Mouse (Mus musculus) neural tube, embryonic 15.5 days (tissue): ENCODE results near the gene Foxj1. TPM values are rescaled to one million over a fixed set of nuclear protein-coding genes. Genes with fewer than 3 reads are reported as not detected.

ENCODE experiments used
- ATAC-seq: fragments of 200-750 bp; cut with Nextera tagmentation; 2 replicates; pipeline ENCODE4 v1.8.0; 2017; ENCODE audit warnings: mild to moderate bottlenecking, moderate TSS enrichment, moderate library complexity; ENCODE audit not compliant: low FRiP score
- H3K27ac ChIP-seq: fragments of 300-500 bp; sonication (generic); replicated peaks from 2 replicates; pipeline ENCODE4 v1.5.1; 2015; ENCODE audit warnings: mild to moderate bottlenecking, inconsistent platforms
- H3K27me3 ChIP-seq: fragments of 300-500 bp; sonication (generic); replicated peaks from 2 replicates; pipeline ENCODE4 v1.6.1; 2015; ENCODE audit warnings: inconsistent platforms
- H3K36me3 ChIP-seq: fragments of 300-500 bp; sonication (generic); 2 replicates; pipeline ENCODE4 v1.6.1; 2015; ENCODE audit warnings: inconsistent platforms
- H3K4me1 ChIP-seq: fragments of 300-500 bp; sonication (generic); 2 replicates; pipeline ENCODE4 v1.6.1; 2015; ENCODE audit warnings: inconsistent platforms
- H3K4me2 ChIP-seq: fragments of 300-500 bp; sonication (generic); 2 replicates; pipeline ENCODE4 v1.6.1; 2015; ENCODE audit warnings: inconsistent platforms, mild to moderate bottlenecking, moderate library complexity
- H3K4me3 ChIP-seq: fragments of 300-500 bp; sonication (generic); replicated peaks from 2 replicates; pipeline ENCODE4 v1.5.1; 2015; ENCODE audit warnings: mild to moderate bottlenecking, inconsistent platforms
- H3K9ac ChIP-seq: fragments of 300-500 bp; sonication (generic); replicated peaks from 2 replicates; pipeline ENCODE4 v1.6.1; 2015; ENCODE audit warnings: mild to moderate bottlenecking, inconsistent platforms
- H3K9me3 ChIP-seq: fragments of 300-500 bp; sonication (generic); replicated peaks from 2 replicates; pipeline ENCODE4 v1.6.1; 2016; ENCODE audit warnings: inconsistent platforms
- WGBS: fragments of 180-500 bp; shearing (Covaris S2); methylation state at CpG from one replicate; pipeline ENCODE4 v1.1.7; 2015; ENCODE audit warnings: mixed read lengths; 5-methylcytosine and 5-hydroxymethylcytosine counted together
- polyA plus RNA-seq: library from polyadenylated mRNA; unstranded; fragments of >200 nt; fragmentation: Nextera tagmentation; extraction: Ambion mirVana; gene quantifications from 2 replicates; pipeline ENCODE4 v1.2.1, GENCODE M21; 2015

Gene Foxj1
- polyA plus RNA-seq, 1 experiment from 2014 or later = 12.1 TPM

GRCm38 (mm10) chr11:116294319-116294718, 40.9 kb downstream of the Foxj1 start:
- no peak for ATAC-seq
- no peak overlapping the region for H3K4me3 ChIP-seq
- no peaks in the 10 kb centered on the region for H3K9me3 ChIP-seq
- H3K27me3 ChIP-seq = no peaks in the 10 kb centered on the region
- 33% methylated on average over 5 of the region's 5 CpGs for WGBS
- no peak overlapping the region for H3K9ac ChIP-seq
- H3K36me3 ChIP-seq = peaks cover 90% of the 10 kb centered on the region
- H3K27ac ChIP-seq = no peak overlapping the region
- no peaks in the 10 kb centered on the region for H3K4me1 ChIP-seq
- no peak overlapping the region for H3K4me2 ChIP-seq

DNA sequence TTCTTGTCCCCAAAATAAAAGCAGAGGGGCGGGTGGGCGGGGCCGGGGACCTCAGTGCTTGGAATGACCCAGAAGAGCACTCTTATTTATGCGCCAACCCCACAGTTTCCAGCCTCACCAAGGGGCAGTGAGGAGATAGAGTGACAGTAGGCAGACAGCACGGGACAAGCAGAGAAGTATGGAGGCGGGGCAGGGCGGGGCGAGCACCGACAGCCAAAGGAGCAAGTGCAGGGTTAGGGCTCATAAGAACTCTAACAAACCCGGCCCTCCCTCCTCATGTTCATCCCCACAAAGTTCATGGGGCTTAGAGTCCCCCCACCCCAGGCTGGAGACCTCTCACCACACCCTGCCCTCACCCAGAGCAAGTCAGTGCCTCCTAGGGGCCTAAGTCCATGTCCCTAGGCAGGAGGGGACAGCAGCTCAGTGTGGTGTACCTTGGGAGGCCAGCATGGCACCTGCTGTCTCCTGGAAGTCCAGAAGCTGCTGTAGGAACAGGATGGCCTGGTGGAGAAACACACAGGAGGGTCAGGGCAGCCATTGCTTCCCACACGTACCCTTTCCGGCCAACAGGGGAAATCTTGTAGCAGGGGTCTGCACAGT, 41.6 kb downstream of the Foxj1 start:
- no peaks in the 10 kb centered on the region for H3K27me3 ChIP-seq
- no peaks in the 10 kb centered on the region for H3K9me3 ChIP-seq
- H3K4me2 ChIP-seq = no peak overlapping the region
- no peak for ATAC-seq
- no peak overlapping the region for H3K27ac ChIP-seq
- H3K4me3 ChIP-seq = no peak overlapping the region
- H3K36me3 ChIP-seq = peaks cover 92% of the 10 kb centered on the region
- no peaks in the 10 kb centered on the region for H3K4me1 ChIP-seq
- H3K9ac ChIP-seq = no peak overlapping the region
- WGBS = 83% methylated on average over 12 of the region's 12 CpGs

DNA sequence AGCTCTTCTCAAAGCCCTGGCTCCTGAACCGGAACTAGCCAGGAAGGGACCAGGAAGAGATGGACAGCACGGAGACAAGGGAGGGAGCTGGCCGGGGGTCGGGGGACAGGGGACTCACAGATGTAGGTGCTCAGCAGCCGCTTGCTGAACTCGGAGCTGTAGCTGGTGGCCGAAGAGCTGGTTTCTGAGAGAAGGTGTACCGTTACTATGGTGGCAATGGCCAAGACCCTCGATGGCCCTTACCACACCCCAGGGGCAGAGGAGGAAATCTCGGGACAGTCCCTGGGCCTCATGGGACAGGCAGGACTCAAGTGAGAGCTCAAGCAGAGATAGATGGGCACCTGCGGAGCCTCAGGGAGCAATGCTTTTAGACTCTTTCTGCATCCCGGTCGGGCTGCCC, 42.8 kb downstream of the Foxj1 start:
- Histone ChIP-seq H3K4me2 (no peak overlapping the region), H3K27ac (no peak overlapping the region), H3K4me1 (no peaks in the 10 kb centered on the region), H3K9ac (no peak overlapping the region), H3K27me3 (no peaks in the 10 kb centered on the region), H3K4me3 (no peak overlapping the region), H3K9me3 (no peaks in the 10 kb centered on the region), H3K36me3 (peaks cover 93% of the 10 kb centered on the region)
- ATAC-seq = no peak
- WGBS = 94% methylated on average over 13 of the region's 13 CpGs

DNA sequence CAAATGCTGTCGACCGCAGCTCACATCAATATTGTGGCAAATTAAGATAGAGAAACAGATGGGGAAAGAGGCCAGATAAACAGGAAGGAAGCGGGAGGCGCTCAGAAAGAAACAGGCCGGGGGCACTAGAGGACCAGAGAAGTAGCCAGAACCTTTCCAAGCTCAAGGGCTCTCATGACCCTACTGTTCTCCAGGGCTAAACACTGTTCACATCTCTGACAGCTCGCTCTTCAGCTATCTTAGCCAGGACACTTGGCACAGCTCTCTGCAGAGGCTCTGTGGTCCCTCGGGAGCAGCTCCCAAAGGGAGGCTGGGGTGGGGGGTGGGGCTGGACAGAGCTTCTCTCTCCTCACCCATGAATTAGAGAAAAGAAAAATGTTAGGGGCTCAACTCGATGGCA, 44.6 kb downstream of the Foxj1 start:
- WGBS = 79% methylated on average over 8 of the region's 8 CpGs
- Histone ChIP-seq H3K9me3 (no peaks in the 10 kb centered on the region), H3K4me3 (no peak overlapping the region), H3K4me2 (no peak overlapping the region), H3K4me1 (no peaks in the 10 kb centered on the region), H3K9ac (no peak overlapping the region), H3K27me3 (peaks cover 2% of the 10 kb centered on the region; the same call in 1 of the 2 replicates), H3K36me3 (peaks cover 78% of the 10 kb centered on the region), H3K27ac (no peak overlapping the region)
- no peak for ATAC-seq

- Histone ChIP-seq H3K4me3 (no peak overlapping the region), H3K36me3 (peaks cover 53% of the 10 kb centered on the region), H3K4me2 (no peak overlapping the region), H3K27ac (no peak overlapping the region), H3K9ac (no peak overlapping the region), H3K27me3 (peaks cover 34% of the 10 kb centered on the region), H3K9me3 (no peaks in the 10 kb centered on the region), H3K4me1 (peaks cover 8% of the 10 kb centered on the region)
- ATAC-seq = no peak
- WGBS = 79% methylated on average over 5 of the region's 5 CpGs
These were observed 47.8 kb downstream of the Foxj1 start for GRCm38 (mm10) chr11:116287351-116287750.

DNA sequence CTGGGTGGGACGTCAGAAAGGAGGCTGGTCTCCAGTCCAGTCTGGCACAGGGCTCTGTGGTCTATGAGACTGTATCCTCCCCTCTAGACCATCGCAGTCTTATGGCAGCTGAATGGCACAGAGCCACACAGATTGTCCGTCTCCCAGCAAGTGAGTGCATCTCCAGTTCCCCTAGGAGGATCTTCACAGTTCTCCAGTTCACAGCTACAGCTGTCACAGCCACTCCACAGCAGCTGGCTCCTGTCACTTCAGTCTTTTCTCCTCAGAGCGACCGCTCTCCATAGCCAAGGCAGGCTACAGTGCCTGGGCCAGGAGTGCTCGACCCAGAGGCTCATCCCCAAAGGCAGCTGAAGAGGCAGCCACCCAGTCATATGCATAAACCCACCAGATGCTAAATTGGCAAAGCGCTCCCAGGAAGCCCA, 49.4 kb downstream of the Foxj1 start:
- Histone ChIP-seq H3K4me3 (no peak overlapping the region), H3K27ac (0 out of 2 replicates have a peak overlapping the region, but pooled peaks have one; percentile 9), H3K9me3 (no peaks in the 10 kb centered on the region), H3K36me3 (peaks cover 37% of the 10 kb centered on the region), H3K9ac (no peak overlapping the region), H3K4me1 (peaks cover 18% of the 10 kb centered on the region), H3K4me2 (no peak overlapping the region), H3K27me3 (peaks cover 50% of the 10 kb centered on the region)
- ATAC-seq = no peak
- 69% methylated on average over 7 of the region's 7 CpGs for WGBS

DNA sequence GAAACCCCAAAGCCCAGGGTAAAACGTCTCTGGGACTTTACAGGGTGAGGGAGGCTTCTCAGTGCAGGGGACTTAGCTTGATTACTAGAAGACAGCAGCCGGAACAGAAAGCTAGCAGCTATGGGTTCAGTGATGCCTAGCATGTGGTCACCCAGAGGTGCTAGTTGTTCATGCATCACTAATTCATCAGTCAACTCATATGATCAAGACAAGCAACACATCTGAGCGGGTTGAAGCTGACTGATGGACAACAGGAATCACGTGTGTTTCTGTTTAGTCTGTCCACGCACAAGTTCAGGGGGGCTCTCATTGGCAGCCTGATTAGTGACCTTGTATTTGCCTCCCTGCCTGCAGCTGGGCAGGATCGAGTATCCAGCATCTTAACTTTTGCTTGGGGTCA, 51.2 kb downstream of the Foxj1 start:
- Histone ChIP-seq H3K27me3 (peaks cover 63% of the 10 kb centered on the region), H3K9me3 (no peaks in the 10 kb centered on the region), H3K4me2 (no peak overlapping the region), H3K4me1 (peaks cover 18% of the 10 kb centered on the region), H3K9ac (no peak overlapping the region), H3K36me3 (peaks cover 19% of the 10 kb centered on the region), H3K4me3 (no peak overlapping the region), H3K27ac (no peak overlapping the region)
- WGBS = 68% methylated on average over 6 of the region's 6 CpGs
- ATAC-seq = no peak

DNA sequence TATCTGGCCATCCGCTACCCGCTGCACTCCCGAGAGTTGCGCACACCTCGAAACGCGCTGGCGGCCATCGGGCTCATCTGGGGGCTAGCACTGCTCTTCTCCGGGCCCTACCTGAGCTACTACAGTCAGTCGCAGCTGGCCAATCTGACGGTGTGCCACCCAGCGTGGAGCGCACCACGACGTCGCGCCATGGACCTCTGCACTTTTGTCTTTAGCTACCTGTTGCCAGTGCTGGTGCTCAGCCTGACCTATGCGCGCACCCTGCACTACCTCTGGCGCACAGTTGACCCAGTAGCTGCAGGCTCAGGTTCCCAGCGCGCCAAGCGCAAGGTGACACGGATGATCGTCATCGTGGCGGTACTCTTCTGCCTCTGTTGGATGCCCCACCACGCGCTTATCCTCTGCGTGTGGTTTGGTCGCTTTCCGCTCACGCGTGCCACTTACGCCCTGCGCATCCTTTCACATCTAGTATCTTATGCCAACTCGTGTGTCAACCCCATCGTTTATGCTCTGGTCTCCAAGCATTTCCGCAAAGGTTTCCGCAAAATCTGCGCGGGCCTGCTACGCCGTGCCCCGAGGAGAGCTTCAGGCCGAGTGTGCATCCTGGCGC, 52.2 kb downstream of the Foxj1 start:
- ATAC-seq = no peak

DNA sequence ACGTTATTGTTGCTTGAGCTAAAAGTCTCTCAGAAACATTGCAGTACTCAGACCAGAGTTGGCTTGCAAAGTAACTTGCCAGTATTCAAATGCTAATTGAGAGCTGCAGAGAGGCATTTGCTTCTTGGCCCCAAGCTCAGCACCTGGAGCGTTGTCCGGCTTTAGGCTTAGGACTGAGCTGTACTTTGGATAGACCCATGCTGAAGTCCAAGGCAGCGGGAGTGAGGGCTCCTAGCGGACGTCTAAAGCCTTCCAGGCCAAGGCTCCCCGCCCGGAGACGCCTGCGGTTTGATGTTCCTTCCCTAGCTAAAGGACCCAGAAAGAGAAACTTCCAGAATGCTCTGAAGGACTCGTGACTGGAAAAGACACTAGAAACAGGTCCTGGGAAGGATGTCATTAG, 53.1 kb downstream of the Foxj1 start:
- Histone ChIP-seq H3K9ac (no peak overlapping the region), H3K4me2 (peak overlapping the region; percentile 54), H3K27ac (no peak overlapping the region), H3K4me3 (no peak overlapping the region), H3K4me1 (peaks cover 18% of the 10 kb centered on the region), H3K9me3 (no peaks in the 10 kb centered on the region), H3K27me3 (peaks cover 63% of the 10 kb centered on the region), H3K36me3 (0 out of 2 replicates have a peak, but pooled peaks cover under 1% of the 10 kb centered on the region)
- no peak for ATAC-seq
- WGBS = 2% methylated on average over 11 of the region's 11 CpGs

More for the DNA sequence above, 52.2 kb downstream of the Foxj1 start:
- Histone ChIP-seq H3K9ac (no peak overlapping the region), H3K4me2 (peak overlapping the region; percentile 16), H3K4me3 (peak overlapping the region; percentile 7; the same call in 1 of the 2 replicates), H3K36me3 (peaks cover 10% of the 10 kb centered on the region), H3K27me3 (peaks cover 63% of the 10 kb centered on the region), H3K27ac (no peak overlapping the region), H3K4me1 (peaks cover 18% of the 10 kb centered on the region), H3K9me3 (no peaks in the 10 kb centered on the region)
- WGBS = 10% methylated on average over 48 of the region's 48 CpGs

GRCm38 (mm10) chr11:116281671-116282070, 53.5 kb downstream of the Foxj1 start:
- Histone ChIP-seq H3K27ac (no peak overlapping the region), H3K9me3 (no peaks in the 10 kb centered on the region), H3K27me3 (peaks cover 63% of the 10 kb centered on the region), H3K9ac (peak overlapping the region; percentile 37; the same call in 1 of the 2 replicates), H3K4me2 (peak overlapping the region; percentile 54), H3K36me3 (no peaks in the 10 kb centered on the region), H3K4me3 (peak overlapping the region; percentile 33), H3K4me1 (peaks cover 18% of the 10 kb centered on the region)
- no peak for ATAC-seq
- 1% methylated on average over 18 of the region's 18 CpGs for WGBS

DNA sequence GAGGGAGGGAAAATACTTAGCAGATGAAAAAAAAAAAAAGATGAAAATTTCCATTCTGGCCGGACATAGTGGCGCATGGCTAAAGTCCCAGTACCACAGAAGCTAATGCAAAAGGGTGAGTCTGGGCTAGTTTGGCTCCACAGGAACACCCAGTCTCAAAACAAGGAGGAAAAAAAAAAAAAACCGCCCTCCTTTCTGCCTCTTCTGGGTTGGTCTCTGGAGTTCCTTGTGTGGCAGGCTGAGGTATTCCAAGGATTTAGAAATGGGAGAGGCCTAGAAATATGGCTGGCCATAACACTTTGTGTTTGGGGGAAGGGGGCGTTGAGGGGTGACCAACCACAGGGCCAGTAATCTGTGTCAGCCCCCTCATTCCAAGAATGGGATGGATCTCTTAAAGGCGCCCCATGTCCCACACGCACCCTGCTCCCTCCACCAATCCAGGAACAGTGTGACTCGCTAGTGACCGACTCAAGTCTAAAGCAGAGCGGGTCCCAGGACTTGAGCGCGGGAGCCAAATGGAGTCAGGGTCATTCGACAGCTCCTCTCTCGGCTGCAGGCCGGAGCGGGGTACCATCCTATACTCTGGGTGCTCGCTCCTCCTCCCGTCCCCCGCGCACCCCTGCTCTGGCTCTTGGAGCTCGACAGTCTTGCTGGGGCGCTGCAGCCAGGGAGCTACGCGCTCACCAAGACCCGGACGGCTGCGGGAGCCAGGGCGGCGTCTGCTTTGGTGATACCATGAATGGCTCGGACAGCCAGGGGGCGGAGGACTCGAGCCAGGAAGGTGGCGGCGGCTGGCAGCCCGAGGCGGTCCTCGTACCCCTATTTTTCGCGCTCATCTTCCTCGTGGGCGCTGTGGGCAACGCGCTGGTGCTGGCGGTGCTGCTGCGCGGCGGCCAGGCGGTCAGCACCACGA, 54.2 kb downstream of the Foxj1 start, which contains the start of gene Galr2:
Galr2 (plus strand) TSS at position 189 of the 913 bp plus-strand sequence.
- Histone ChIP-seq H3K36me3 (no peaks in the 10 kb centered on the region), H3K9ac (peak within 1 kb of the TSS; percentile 37; the same call in 1 of the 2 replicates), H3K4me3 (peak within 1 kb of the TSS; percentile 33), H3K4me2 (peak within 1 kb of the TSS; percentile 54), H3K4me1 (peaks cover 18% of the 10 kb centered on the region), H3K27ac (no peak within 1 kb of the TSS), H3K9me3 (no peaks in the 10 kb centered on the region), H3K27me3 (peaks cover 63% of the 10 kb centered on the region)
- no peak for ATAC-seq
- WGBS = 7% methylated on average over 46 of the region's 48 CpGs
